In genomic region chr3:109372678-109373077, GRCm38 (mm10) we compare ENCODE assay signal across 24 mouse cellular contexts.
"Had no signal": no experiment of that assay in that cellular context is flagged by ENCODE, and none has a peak within 500 bp of the region (broad histone marks: within the 10 kb centered on the region; RNA-seq: fewer than 3 reads in every experiment).

No protein-coding gene starts in this region.

- H3K9me3 ChIP-seq: heart, embryonic 13.5 days; heart, embryonic 15.5 days; kidney, embryonic 15.5 days; limb, embryonic 13.5 days; limb, embryonic 15.5 days had no signal

- H3K9ac ChIP-seq: heart, embryonic 13.5 days; heart, embryonic 15.5 days; hindbrain, embryonic 14.5 days; kidney, embryonic 15.5 days; limb, embryonic 13.5 days; limb, embryonic 15.5 days had no signal

- DNase-seq: gastrocnemius, postnatal 14 days; gastrocnemius, postnatal 36 days; heart, adult 11 months; heart, adult 2 months; heart, postnatal 14 days; heart, postnatal 36 days; kidney, adult 11 months; kidney, adult 2 months; kidney, adult 9 months; kidney, postnatal 14 days; kidney, postnatal 36 days; layer of hippocampus, adult 9-11 months; layer of hippocampus, postnatal 36 days; left cerebral cortex, postnatal 4 days had no signal

- H3K27me3 ChIP-seq: heart, embryonic 13.5 days; heart, embryonic 15.5 days; kidney, embryonic 15.5 days; limb, embryonic 13.5 days; limb, embryonic 15.5 days had no signal

- H3K36me3 ChIP-seq: heart, embryonic 13.5 days; heart, embryonic 15.5 days; kidney, embryonic 15.5 days; limb, embryonic 13.5 days; limb, embryonic 15.5 days had no signal

- ATAC-seq: hindbrain, embryonic 16.5 days; intestine, embryonic 16.5 days had no signal

- H3K4me3 ChIP-seq: heart, adult 2 months; heart, embryonic 13.5 days; heart, embryonic 15.5 days; kidney, embryonic 15.5 days; limb, embryonic 13.5 days; limb, embryonic 15.5 days had no signal

- H3K27ac ChIP-seq: heart, adult 2 months; heart, embryonic 13.5 days; heart, embryonic 15.5 days; hindbrain, embryonic 14.5 days; kidney, embryonic 15.5 days; kidney, postnatal 0 days; limb, embryonic 13.5 days; limb, embryonic 15.5 days had no signal

- H3K4me2 ChIP-seq: heart, embryonic 11.5 days; heart, embryonic 13.5 days; heart, embryonic 15.5 days; hindbrain, embryonic 14.5 days; kidney, embryonic 15.5 days; limb, embryonic 13.5 days; limb, embryonic 15.5 days had no signal
